Mouse (Mus musculus): ENCODE data around the gene Tmem38b.

Tmem38b gene

DNA sequence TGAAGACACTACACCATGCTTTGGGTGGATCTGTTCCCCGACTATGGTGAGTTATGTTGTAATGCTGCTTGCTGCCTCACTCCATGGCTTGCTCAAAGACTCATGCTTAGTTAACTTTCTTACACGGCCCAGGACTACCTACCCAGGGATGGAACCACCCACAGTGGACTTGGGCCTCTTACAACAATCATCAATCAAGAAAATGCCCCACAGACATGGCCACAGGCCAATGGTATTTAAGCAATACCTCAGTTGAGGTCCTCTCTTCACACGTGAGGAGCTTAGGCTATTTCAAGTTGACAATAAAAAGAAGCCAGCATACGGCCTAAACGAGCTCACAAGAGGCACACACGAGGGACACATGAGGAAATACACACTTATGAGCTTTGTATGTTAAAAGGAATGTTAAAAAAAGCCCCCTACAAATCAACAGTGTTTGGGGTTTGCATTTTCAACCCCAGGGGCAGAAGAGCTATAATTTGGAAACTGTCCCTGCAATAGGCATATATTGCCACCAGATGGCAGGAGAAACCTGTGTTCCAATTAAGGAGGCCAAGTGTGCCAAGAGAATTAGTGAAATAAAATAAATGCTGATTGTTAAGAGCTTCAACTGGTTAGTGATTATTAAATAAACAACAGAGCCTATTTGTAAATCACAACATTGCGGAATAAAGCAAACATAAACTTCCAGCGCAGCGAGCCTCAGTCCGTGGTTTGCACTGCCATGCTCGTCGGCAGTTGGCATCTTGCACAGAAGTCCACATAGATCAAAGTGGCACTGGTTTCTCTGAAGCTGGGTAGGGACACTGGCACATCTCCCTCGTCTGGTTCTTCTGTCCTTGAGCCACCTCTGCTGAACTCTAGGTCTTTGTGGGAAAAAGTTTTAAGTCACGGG lies 58.8 kb downstream of the Tmem38b start:
- peak; percentile 59 for DNase-seq (ENCODE audit: low read depth)

DNA sequence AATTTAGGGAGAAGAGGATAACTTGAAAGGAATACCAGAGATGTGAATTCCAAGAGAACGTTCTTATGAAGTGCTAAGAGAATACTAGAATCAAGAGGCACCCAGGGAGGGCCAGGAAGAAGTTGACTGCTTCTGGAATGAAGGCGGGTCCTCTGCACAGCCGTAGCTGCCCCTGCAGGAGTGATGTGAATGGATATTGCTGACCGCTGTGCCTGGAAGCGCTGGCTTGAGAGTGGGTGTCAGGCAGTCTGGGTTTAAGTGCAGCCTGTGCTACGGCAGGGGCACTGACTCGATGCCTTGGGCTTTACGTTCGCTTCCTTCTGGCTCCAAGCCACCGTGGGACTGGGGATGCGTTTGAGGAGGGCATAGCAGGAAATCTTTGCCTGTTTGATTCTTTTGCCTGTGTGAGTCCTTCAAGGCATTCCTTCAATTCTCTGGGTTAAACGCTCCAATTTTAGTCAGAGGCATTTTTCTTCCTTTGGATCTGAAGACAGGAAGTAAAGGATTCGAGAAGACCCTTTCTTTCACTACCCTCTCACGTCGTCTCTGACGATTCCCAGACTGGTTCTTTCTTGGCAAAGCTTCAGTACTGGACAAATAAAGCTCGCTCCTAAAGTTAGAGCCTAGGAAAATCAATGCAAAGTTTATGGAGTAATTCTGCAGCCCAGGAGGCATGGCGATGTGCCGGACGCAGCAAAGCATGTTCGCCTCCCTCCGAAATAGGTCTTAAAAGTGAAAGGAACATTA lies 60.7 kb downstream of the Tmem38b start:
- no peak for DNase-seq (ENCODE audit: low read depth)

DNA sequence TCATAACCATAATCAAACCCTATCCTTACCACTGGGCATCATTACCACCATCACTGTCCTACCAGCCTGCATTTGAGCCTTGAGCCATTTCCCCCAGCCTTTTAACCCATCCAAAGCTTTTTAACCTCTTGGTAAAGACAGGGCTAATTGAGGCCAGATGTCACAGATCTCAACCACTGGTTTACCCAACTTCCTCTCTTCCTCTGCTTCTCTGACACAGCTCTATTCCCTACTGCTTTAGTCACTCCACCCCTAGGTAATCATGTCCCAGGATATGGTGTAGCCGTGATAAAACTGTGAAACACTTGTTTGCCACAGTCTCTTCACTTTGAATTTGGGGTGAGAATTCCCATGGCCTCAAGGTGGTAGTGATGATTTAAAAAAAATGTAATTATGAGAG lies 69.5 kb downstream of the Tmem38b start:
- DNase-seq (ENCODE audit: low read depth) = no peak

DNA sequence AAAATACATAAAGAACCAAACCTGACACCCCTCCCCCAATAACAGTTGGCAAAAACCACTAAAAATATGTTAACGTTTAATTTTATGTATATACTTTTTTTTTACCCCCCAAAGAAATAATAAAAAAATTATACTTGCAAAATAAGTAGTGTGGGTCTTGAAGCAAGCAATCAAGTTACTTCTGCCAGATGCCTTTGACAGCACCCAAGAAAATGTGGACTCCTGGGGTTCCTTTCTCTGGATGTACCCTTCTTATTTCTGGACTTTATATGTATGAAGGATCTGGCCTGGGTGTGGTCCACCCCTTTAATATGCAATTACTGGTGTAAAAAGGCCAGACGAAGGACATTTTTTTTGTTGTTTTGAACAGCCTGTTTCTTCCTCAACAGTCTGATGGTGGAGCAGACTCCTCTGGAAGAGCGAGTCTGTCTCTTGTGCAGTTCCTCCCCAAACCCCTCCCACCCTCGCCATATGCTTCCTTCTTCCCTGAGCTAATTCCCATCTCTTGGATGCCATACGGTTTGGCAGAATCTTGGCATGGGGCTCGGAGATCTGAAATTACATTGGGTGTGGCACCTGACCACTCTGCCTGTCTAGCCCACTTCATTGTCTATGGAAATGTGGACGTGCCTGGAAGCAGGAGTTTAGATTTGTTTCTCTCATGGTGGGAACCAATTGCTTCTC lies 70.4 kb downstream of the Tmem38b start:
- no peak for DNase-seq (ENCODE audit: low read depth)

DNA sequence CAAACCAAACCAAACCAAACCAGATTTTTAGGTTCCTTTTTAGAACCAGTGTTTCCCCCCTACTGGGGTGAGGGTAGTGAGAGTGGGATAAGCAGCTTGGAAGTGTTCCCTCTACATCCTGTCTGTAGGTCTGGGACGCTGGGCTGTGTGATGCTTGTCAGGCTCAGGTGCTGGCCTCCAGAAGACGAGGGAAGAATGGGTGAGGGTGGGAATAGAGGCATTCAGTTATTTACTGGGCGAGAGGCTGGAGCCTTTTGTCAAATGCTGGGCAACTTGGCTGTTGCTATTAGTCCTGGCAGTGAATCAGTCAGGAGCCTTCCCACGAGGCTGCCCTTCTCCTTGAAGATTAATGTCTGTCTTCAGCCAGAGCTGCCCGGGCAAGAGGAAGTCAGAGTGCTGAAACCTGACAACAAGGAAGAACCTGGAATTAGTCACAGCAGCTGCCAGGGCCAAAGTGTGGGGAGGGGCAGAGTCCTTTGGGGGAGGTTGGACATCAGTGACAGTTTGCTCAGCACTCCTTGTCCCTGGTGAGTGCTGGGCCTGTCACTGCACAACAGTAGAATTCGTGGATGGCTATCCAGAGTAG lies 74.6 kb downstream of the Tmem38b start:
- no peak for DNase-seq (ENCODE audit: low read depth)

DNA sequence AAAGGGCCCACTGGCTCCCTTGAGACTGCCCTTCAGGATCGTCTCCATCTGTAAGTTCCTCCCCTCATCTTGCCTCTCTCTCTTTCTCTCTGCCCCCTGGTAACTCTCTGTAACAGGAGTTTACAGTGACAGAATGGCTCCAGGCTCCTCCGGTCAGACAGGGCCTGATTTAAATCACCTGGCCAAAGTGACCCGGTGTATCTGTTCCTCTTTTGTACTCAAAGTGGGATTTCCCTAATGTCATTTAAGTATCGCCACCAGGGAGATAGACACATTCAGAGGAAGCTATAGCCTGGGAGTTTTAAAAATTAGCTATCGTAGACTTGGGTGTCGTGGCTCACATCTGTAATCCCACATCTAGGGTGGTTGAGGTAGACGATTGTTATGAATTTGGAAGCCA lies 78.5 kb downstream of the Tmem38b start:
- no peak for DNase-seq (ENCODE audit: low read depth)

DNA sequence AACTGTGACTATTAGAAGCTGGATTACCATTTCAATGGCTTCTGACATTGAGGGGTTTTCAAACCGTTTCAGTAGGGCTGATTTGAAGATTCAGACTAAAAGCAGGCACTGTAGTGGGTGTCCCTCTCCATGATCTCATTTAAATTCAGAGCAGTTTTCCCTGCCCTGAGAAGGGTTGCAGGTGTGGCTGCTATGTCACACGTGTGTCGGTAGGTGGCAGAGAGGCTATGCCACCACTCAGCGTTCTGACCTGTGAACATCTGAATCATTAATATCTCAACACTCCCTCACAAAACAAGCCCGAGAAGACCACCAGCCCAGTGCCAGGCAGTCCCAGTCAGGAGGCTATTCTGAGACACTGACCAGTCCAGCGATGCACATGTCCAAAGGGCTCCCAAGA lies 79.7 kb downstream of the Tmem38b start:
- DNase-seq (ENCODE audit: low read depth) = peak; percentile 34

DNA sequence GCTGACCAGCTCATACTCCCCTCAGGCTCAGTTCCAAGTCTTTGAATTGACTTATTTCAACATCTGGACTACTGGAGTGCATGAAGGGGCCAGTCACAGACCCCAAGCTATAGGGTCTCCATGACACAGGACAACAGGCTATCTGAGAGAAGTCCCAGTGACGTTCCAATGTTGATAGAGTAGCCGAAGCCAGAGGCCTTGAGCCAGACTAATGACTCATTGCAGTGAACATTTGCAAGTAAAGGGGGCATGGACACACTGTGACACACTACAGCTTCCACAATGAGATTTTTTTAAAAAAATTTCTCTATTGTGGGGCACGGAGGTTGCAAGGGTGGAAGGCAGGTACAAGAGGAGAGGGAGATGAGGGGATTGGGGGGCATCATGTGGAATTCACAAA lies 81.2 kb downstream of the Tmem38b start:
- DNase-seq (ENCODE audit: low read depth) = no peak
